Mouse (Mus musculus): ENCODE results near the gene Gm21988. TPM values are rescaled to one million over a fixed set of nuclear protein-coding genes. Genes with fewer than 3 reads are reported as not detected.
A peak's percentile ranks its signal among the peaks of the same experiment; 100 is the strongest.

Gm21988 gene
- polyA plus RNA-seq, 1 experiment from 2014 or later: 11.5 TPM

- Histone ChIP-seq H3K4me1 (ENCODE audit: control insufficient read depth, insufficient read depth, low read length) (peaks cover 19% of the 10 kb centered on the region), H3K27ac (ENCODE audit: low read depth, low read length) (no peak overlapping the region), H3K9me3 (ENCODE audit: control insufficient read depth, low read length) (no peaks in the 10 kb centered on the region), H3K27me3 (ENCODE audit: control insufficient read depth, insufficient read depth, low read length) (peaks cover 38% of the 10 kb centered on the region), H3K4me2 (ENCODE audit: low read depth) (no peak overlapping the region), H3K36me3 (ENCODE audit: control insufficient read depth, insufficient read depth, low read length) (no peaks in the 10 kb centered on the region), H3K4me3 (ENCODE audit: low read depth, low read length) (no peak overlapping the region), H3K9ac (ENCODE audit: low read length) (no peak overlapping the region)
- WGBS: 89% methylated on average over 9 of the region's 9 CpGs
- DNase-seq (ENCODE audit: low spot score) (no peak), ATAC-seq (ENCODE audit: insufficient read depth, low FRiP score, low TSS enrichment) (no peak)
Measured at GRCm38 (mm10) chr11:70223724-70224123, 15.9 kb downstream of the Gm21988 start.

GRCm38 (mm10) chr11:70221603-70222500 lies 17.8 kb downstream of the Gm21988 start:
- DNase-seq (ENCODE audit: low spot score): no peak
- Histone ChIP-seq H3K27me3 (ENCODE audit: control insufficient read depth, insufficient read depth, low read length) (peaks cover 24% of the 10 kb centered on the region), H3K36me3 (ENCODE audit: control insufficient read depth, insufficient read depth, low read length) (no peaks in the 10 kb centered on the region), H3K4me1 (ENCODE audit: control insufficient read depth, insufficient read depth, low read length) (peaks cover 19% of the 10 kb centered on the region), H3K9me3 (ENCODE audit: control insufficient read depth, low read length) (no peaks in the 10 kb centered on the region), H3K27ac (ENCODE audit: low read depth, low read length) (peak overlapping the region; percentile 35), H3K4me3 (ENCODE audit: low read depth, low read length) (peak overlapping the region; percentile 50), H3K4me2 (ENCODE audit: low read depth) (peak overlapping the region; percentile 92), H3K9ac (ENCODE audit: low read length) (peak overlapping the region; percentile 86)
- no peak for ATAC-seq (ENCODE audit: insufficient read depth, low FRiP score, low TSS enrichment)
- WGBS: 8% methylated on average over 14 of the region's 14 CpGs

- Histone ChIP-seq H3K9me3 (ENCODE audit: control insufficient read depth, low read length) (no peaks in the 10 kb centered on the region), H3K27me3 (ENCODE audit: control insufficient read depth, insufficient read depth, low read length) (peaks cover 21% of the 10 kb centered on the region), H3K27ac (ENCODE audit: low read depth, low read length) (peak within 1 kb of the TSS; percentile 72), H3K4me3 (ENCODE audit: low read depth, low read length) (peak within 1 kb of the TSS; percentile 50), H3K36me3 (ENCODE audit: control insufficient read depth, insufficient read depth, low read length) (no peaks in the 10 kb centered on the region), H3K4me1 (ENCODE audit: control insufficient read depth, insufficient read depth, low read length) (peaks cover 17% of the 10 kb centered on the region), H3K9ac (ENCODE audit: low read length) (peak within 1 kb of the TSS; percentile 86), H3K4me2 (ENCODE audit: low read depth) (peak within 1 kb of the TSS; percentile 92)
- DNase-seq (ENCODE audit: low spot score) (peak; percentile 95), ATAC-seq (ENCODE audit: insufficient read depth, low FRiP score, low TSS enrichment) (peak; percentile 93)
- WGBS: under 1% methylated on average over 28 of the region's 28 CpGs
Measured at GRCm38 (mm10) chr11:70220731-70221602, 18.7 kb downstream of the Gm21988 start, which contains the start of gene Slc16a13. TSS of gene Slc16a13 (minus strand) at chr11:70221064.

GRCm38 (mm10) chr11:70220323-70220722 lies 19.3 kb downstream of the Gm21988 start:
- H3K27ac ChIP-seq (ENCODE audit: low read depth, low read length): peak overlapping the region; percentile 72
- no peaks in the 10 kb centered on the region for H3K9me3 ChIP-seq (ENCODE audit: control insufficient read depth, low read length)
- under 1% methylated on average over 24 of the region's 24 CpGs for WGBS
- peaks cover 21% of the 10 kb centered on the region for H3K27me3 ChIP-seq (ENCODE audit: control insufficient read depth, insufficient read depth, low read length)
- H3K4me1 ChIP-seq (ENCODE audit: control insufficient read depth, insufficient read depth, low read length): peaks cover 17% of the 10 kb centered on the region
- no peaks in the 10 kb centered on the region for H3K36me3 ChIP-seq (ENCODE audit: control insufficient read depth, insufficient read depth, low read length)
- ATAC-seq (ENCODE audit: insufficient read depth, low FRiP score, low TSS enrichment) (no peak; the same call in 1 of the 2 replicates), DNase-seq (ENCODE audit: low spot score) (no peak)
- peak overlapping the region; percentile 92 for H3K4me2 ChIP-seq (ENCODE audit: low read depth)
- peak overlapping the region; percentile 50 for H3K4me3 ChIP-seq (ENCODE audit: low read depth, low read length)
- H3K9ac ChIP-seq (ENCODE audit: low read length): peak overlapping the region; percentile 86

DNA sequence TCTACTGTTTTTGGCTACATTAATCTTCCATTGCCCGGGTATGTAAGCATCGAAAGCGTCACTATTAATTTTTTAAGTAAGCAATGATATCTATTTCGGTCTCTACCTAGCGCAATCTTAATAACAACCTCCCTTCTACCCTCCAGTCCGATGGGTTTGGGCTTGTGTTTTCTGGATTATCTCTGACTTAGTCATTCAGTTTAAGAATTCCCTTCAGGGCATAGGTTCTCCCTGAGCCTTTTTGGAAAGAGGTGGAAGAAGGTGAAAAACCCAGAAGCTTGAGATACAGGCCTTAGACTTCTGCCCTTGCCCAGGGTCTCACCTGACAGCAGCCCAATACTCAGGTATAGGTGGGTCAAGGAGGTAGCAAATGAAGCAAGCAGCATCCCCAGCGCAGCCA lies 19.8 kb downstream of the Gm21988 start:
- Histone ChIP-seq H3K4me3 (ENCODE audit: low read depth, low read length) (peak overlapping the region; percentile 50), H3K36me3 (ENCODE audit: control insufficient read depth, insufficient read depth, low read length) (no peaks in the 10 kb centered on the region), H3K27ac (ENCODE audit: low read depth, low read length) (no peak overlapping the region), H3K9ac (ENCODE audit: low read length) (peak overlapping the region; percentile 86), H3K4me2 (ENCODE audit: low read depth) (peak overlapping the region; percentile 92), H3K4me1 (ENCODE audit: control insufficient read depth, insufficient read depth, low read length) (peaks cover 21% of the 10 kb centered on the region), H3K9me3 (ENCODE audit: control insufficient read depth, low read length) (no peaks in the 10 kb centered on the region), H3K27me3 (ENCODE audit: control insufficient read depth, insufficient read depth, low read length) (peaks cover 22% of the 10 kb centered on the region)
- DNase-seq (ENCODE audit: low spot score) (no peak), ATAC-seq (ENCODE audit: insufficient read depth, low FRiP score, low TSS enrichment) (no peak)
- 56% methylated on average over 7 of the region's 7 CpGs for whole genome bisulfite sequencing

DNA sequence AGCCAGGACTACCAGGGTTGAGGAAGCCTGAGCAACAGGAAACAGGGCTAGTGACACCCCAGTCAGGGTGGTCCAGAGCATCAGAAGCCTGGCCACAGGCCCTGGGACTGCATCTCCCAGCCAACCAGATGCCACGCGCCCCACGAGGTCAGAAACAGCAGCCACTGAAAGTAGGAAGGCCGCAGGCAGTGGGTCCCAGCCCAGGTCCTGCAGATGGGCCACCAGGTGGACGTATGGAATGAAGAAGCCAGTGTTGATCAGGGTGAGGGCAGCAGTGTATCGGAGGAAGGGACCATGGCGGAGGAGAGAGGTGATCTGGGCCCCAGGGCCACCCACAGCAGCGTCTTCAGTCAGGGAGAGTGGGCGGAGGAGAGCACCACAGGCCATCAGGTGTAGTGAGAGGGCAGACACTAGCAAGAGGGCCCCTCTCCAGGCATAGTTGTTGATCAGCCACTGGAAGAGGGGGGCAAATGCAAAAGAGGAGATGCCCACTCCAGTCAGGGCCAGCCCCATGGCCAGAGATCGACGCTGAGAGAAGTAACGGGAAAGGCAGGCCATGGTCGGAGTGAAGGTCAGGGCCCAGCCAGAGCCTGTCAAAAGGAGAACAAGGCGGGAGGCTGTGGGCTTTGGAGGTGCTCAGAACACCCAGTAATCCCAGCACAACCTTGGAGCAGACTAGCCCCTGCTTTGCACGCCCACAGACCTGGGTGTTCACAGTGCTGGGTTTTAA lies 20.7 kb downstream of the Gm21988 start:
- peaks cover 30% of the 10 kb centered on the region for H3K27me3 ChIP-seq (ENCODE audit: control insufficient read depth, insufficient read depth, low read length)
- 0 out of 2 replicates have a peak overlapping the region, but pooled peaks have one; percentile 10 for H3K4me3 ChIP-seq (ENCODE audit: low read depth, low read length)
- WGBS: 87% methylated on average over 15 of the region's 15 CpGs
- no peaks in the 10 kb centered on the region for H3K36me3 ChIP-seq (ENCODE audit: control insufficient read depth, insufficient read depth, low read length)
- no peaks in the 10 kb centered on the region for H3K9me3 ChIP-seq (ENCODE audit: control insufficient read depth, low read length)
- ATAC-seq (ENCODE audit: insufficient read depth, low FRiP score, low TSS enrichment) (no peak), DNase-seq (ENCODE audit: low spot score) (no peak)
- no peak overlapping the region for H3K27ac ChIP-seq (ENCODE audit: low read depth, low read length)
- peaks cover 30% of the 10 kb centered on the region for H3K4me1 ChIP-seq (ENCODE audit: control insufficient read depth, insufficient read depth, low read length)
- H3K9ac ChIP-seq (ENCODE audit: low read length): no peak overlapping the region
- H3K4me2 ChIP-seq (ENCODE audit: low read depth): peak overlapping the region; percentile 92

GRCm38 (mm10) chr11:70218039-70218438 lies 21.6 kb downstream of the Gm21988 start:
- H3K4me2 ChIP-seq (ENCODE audit: low read depth): no peak overlapping the region
- H3K4me3 ChIP-seq (ENCODE audit: low read depth, low read length): no peak overlapping the region
- peaks cover 39% of the 10 kb centered on the region for H3K27me3 ChIP-seq (ENCODE audit: control insufficient read depth, insufficient read depth, low read length)
- H3K36me3 ChIP-seq (ENCODE audit: control insufficient read depth, insufficient read depth, low read length): no peaks in the 10 kb centered on the region
- no peak for DNase-seq (ENCODE audit: low spot score)
- H3K9ac ChIP-seq (ENCODE audit: low read length): no peak overlapping the region
- 89% methylated on average over 4 of the region's 4 CpGs for WGBS
- no peak overlapping the region for H3K27ac ChIP-seq (ENCODE audit: low read depth, low read length)
- no peaks in the 10 kb centered on the region for H3K9me3 ChIP-seq (ENCODE audit: control insufficient read depth, low read length)
- no peak for ATAC-seq (ENCODE audit: insufficient read depth, low FRiP score, low TSS enrichment)
- H3K4me1 ChIP-seq (ENCODE audit: control insufficient read depth, insufficient read depth, low read length): peaks cover 33% of the 10 kb centered on the region

DNA sequence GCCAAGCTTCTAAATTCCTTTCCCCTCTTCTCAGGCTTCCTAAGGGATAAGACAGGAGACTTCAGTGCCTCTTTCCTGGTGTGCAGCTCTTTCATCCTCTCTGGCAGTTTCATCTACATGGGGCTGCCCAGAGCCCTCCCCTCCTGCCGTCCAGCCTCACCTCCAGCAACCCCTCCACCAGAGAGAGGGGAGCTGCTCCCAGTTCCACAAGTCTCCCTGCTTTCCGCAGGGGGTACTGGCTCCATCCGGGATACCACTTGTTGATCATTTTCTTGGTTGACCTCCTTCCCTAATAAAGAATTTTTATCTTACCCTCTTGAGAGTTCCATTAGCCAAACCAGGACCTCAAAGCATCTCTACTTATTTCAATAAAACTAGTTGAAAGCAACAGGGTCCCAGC lies 23.5 kb downstream of the Gm21988 start:
- Histone ChIP-seq H3K9me3 (ENCODE audit: control insufficient read depth, low read length) (no peaks in the 10 kb centered on the region), H3K4me2 (ENCODE audit: low read depth) (no peak overlapping the region), H3K9ac (ENCODE audit: low read length) (no peak overlapping the region), H3K27ac (ENCODE audit: low read depth, low read length) (no peak overlapping the region), H3K27me3 (ENCODE audit: control insufficient read depth, insufficient read depth, low read length) (peaks cover 48% of the 10 kb centered on the region), H3K36me3 (ENCODE audit: control insufficient read depth, insufficient read depth, low read length) (no peaks in the 10 kb centered on the region), H3K4me3 (ENCODE audit: low read depth, low read length) (no peak overlapping the region), H3K4me1 (ENCODE audit: control insufficient read depth, insufficient read depth, low read length) (peaks cover 28% of the 10 kb centered on the region)
- DNase-seq (ENCODE audit: low spot score) (no peak), ATAC-seq (ENCODE audit: insufficient read depth, low FRiP score, low TSS enrichment) (no peak)
- WGBS: 49% methylated on average over 3 of the region's 3 CpGs

All from neural tube, embryonic 11.5 days (tissue).